Mouse (Mus musculus): Measurements from ENCODE around the gene Letmd1. TPM values are rescaled to one million over a fixed set of nuclear protein-coding genes. Genes with fewer than 3 reads are reported as not detected.
"Not testable (repeated sequence)": the region's sequence is repeated elsewhere in the genome, so short reads cannot be mapped to it uniquely, and the experiment has no call there.

The Letmd1 gene
- polyA plus RNA-seq (2015; fragmentation: Nextera tagmentation; extraction: Ambion mirVana): 31.2 and 32.9 TPM in 2 replicates

DNA sequence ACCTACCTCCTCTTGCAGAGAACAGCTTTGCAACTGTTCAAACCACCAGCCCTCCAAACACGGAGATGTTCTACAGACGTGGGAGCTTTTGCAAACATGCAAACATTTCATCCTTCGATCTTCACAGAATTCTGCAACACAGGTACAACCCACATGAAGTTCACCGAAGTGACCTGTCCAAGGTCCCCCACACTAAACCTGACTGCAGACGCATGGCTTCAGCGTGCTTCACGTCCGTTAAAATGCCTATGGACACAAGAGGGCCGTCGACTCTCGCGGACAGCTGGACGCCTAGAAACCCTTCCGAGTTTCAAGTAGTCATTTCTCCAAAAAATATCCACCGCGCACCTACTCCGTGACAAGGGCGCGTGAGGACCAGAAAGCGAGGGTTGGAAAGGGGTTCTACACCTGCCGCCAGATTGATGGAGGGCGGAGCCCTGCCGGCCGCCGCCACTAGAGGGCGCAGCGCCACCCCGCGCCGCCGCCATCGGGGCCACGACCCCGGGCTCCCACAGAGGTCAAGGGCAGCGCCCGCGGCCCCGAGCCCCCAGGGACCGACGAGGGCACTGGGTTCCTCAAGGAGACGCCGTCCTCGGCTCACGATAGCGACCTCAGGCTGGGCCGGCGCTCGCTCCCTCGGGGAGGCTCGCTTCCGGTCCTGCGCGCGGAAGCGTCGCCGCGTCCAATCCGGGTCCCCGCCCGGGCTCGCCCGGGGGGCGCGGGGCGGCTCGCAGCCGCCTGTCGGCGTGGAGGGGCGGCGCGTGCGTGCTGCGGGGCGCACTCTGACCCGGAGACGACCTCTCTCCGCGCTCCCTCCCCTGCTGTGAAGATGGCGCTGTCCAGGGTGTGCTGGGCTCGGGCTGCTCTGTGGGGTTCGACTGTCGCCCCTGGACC lies at the start of gene Letmd1:
Letmd1 (plus strand) TSS at position 729 of the 894 bp plus-strand sequence.
- H3K9ac ChIP-seq: peak within 1 kb of the TSS; percentile 93
- H3K4me2 ChIP-seq (replicated peaks): peak within 1 kb of the TSS; percentile 87
- H3K27ac ChIP-seq: peak within 1 kb of the TSS; percentile 90
- no peaks in the 10 kb centered on the region for H3K9me3 ChIP-seq
- peaks cover 19% of the 10 kb centered on the region for H3K4me1 ChIP-seq (replicated peaks)
- H3K27me3 ChIP-seq (replicated peaks): no peaks in the 10 kb centered on the region
- 2% methylated on average over 74 of the region's 84 CpGs for WGBS
- peak; percentile 94 for ATAC-seq
- peak within 1 kb of the TSS; percentile 92 for H3K4me3 ChIP-seq (replicated peaks)
- no peaks in the 10 kb centered on the region for H3K36me3 ChIP-seq

- Histone ChIP-seq H3K4me3 (replicated peaks) (no peak overlapping the region), H3K36me3 (no peaks in the 10 kb centered on the region), H3K9ac (no peak overlapping the region), H3K4me1 (replicated peaks) (peaks cover 27% of the 10 kb centered on the region), H3K9me3 (no peaks in the 10 kb centered on the region), H3K27ac (no peak overlapping the region), H3K27me3 (replicated peaks) (no peaks in the 10 kb centered on the region), H3K4me2 (replicated peaks) (peak overlapping the region; percentile 26; the same call in 1 of the 2 replicates)
- 69% methylated on average over 8 of the region's 8 CpGs for WGBS
- no peak for ATAC-seq
These were observed 49.5 kb upstream of the Letmd1 start for GRCm38 (mm10) chr15:100419311-100419710.

DNA sequence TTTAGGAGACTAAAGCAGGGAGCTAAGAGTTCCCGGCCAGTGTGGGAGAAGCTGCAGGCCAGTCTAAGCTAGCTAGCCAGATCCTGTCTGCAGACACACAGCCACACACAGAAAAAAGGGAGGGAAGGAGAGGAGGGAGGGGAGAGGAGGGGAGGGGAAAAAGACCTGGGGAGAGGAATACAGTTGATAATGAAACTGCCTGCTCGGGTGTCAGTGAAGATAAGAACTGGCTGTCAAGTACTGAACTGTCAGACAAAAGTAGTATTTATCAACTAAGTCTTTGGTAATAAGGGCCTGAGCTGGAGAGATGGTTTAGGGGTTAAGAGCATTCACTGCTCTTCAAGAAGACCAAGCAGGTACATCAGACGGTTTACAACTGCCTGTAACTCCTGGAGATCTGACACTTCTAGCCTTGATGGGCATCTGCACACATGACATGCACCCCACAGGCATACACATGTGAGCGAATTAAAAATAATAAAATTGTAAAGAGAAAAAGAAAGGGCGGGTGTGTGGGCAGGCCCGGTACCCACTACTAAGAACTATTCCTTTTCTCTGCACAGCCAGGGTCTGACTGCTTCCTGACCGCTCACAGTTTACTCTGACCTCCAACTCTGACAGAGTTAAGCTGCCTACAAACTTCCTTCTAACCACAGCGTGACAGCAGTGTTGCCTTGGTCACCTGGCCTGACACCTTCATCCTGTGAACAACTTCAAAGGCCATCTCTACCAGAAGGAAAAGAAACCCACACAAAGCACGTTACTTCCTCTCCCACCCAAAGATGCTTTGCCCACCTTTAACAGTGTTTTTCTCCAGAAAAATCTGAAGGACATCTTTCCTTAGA lies 48.7 kb upstream of the Letmd1 start:
- H3K4me1 ChIP-seq (replicated peaks): peaks cover 27% of the 10 kb centered on the region
- H3K36me3 ChIP-seq: no peaks in the 10 kb centered on the region
- H3K9ac ChIP-seq: no peak overlapping the region
- WGBS: 60% methylated on average over 9 of the region's 9 CpGs
- H3K27ac ChIP-seq: no peak overlapping the region
- no peak overlapping the region for H3K4me3 ChIP-seq (replicated peaks)
- no peaks in the 10 kb centered on the region for H3K9me3 ChIP-seq
- H3K4me2 ChIP-seq (replicated peaks): peak overlapping the region; percentile 26; the same call in 1 of the 2 replicates
- no peaks in the 10 kb centered on the region for H3K27me3 ChIP-seq (replicated peaks)
- no peak for ATAC-seq

- peaks cover 27% of the 10 kb centered on the region for H3K4me1 ChIP-seq (replicated peaks)
- no peaks in the 10 kb centered on the region for H3K27me3 ChIP-seq (replicated peaks)
- ATAC-seq: no peak
- no peaks in the 10 kb centered on the region for H3K9me3 ChIP-seq
- H3K36me3 ChIP-seq: no peaks in the 10 kb centered on the region
- H3K9ac ChIP-seq: 0 out of 2 replicates have a peak overlapping the region, but pooled peaks have one; percentile 14
- H3K4me2 ChIP-seq (replicated peaks): peak overlapping the region; percentile 97
- H3K4me3 ChIP-seq (replicated peaks): peak overlapping the region; percentile 84; the same call in 1 of the 2 replicates
- WGBS: 31% methylated on average over 8 of the region's 8 CpGs
- H3K27ac ChIP-seq: peak overlapping the region; percentile 15; the same call in 1 of the 2 replicates
These were observed 47.6 kb upstream of the Letmd1 start for GRCm38 (mm10) chr15:100421059-100421757.

DNA sequence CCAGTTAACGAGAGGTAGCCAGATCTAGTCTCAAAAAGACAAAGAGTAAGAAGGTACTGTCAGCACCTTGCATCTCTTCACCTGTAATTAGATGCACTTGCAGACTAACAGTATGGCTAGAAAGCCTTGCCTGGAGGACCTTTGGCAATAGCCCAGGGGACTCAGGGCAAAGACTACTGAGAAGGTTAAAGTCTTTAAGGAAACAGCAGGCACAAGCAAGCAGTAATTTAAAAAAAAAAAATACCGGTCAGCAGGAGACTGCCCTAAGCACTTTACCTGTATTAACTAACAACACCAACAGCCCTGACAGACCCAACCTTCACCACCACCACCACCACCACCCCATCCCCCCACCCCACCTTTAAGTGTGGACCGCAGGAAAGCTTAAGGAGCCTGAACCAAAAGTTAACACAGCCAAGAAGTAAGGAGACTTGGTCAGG lies 47.0 kb upstream of the Letmd1 start, which contains the start of gene Gm5475:
Gm5475 (plus strand) TSS at position 390 of the 440 bp plus-strand sequence.
- Histone ChIP-seq H3K9ac (peak within 1 kb of the TSS; percentile 85), H3K4me1 (replicated peaks) (peaks cover 27% of the 10 kb centered on the region), H3K4me2 (replicated peaks) (peak within 1 kb of the TSS; percentile 97), H3K27ac (peak within 1 kb of the TSS; percentile 37), H3K4me3 (replicated peaks) (peak within 1 kb of the TSS; percentile 84)
- not testable (repeated sequence) for H3K27me3 ChIP-seq (replicated peaks); ATAC-seq; H3K9me3 ChIP-seq; H3K36me3 ChIP-seq
- 31% methylated on average over 3 of the region's 3 CpGs for WGBS

DNA sequence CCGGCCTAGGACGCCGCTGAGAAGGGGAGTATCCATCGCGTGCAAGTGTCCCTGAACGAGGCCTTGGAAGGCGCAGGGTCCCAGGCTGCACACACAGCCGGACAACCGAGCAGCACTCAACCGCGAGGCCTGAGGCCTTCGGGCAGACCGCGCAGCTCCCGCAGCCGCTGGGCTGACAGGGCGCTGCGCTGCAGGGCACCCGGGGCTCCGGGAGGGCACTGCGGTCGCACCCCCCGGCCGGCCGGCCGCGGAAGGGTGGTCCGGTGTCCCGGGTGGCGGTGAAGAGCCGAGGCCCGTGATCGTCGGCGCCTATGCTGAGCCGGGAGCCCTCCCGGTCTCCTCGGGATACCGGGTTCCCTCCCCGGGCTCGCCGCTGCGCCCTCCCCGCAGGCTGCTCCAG lies 46.3 kb upstream of the Letmd1 start:
- H3K4me1 ChIP-seq (replicated peaks): peaks cover 27% of the 10 kb centered on the region
- peak overlapping the region; percentile 2; the same call in 1 of the 2 replicates for H3K27ac ChIP-seq
- peak overlapping the region; percentile 97 for H3K4me2 ChIP-seq (replicated peaks)
- ATAC-seq: peak; percentile 52
- H3K9me3 ChIP-seq: no peaks in the 10 kb centered on the region
- peak overlapping the region; percentile 84 for H3K4me3 ChIP-seq (replicated peaks)
- H3K36me3 ChIP-seq: no peaks in the 10 kb centered on the region
- no peaks in the 10 kb centered on the region for H3K27me3 ChIP-seq (replicated peaks)
- peak overlapping the region; percentile 85 for H3K9ac ChIP-seq
- WGBS: under 1% methylated on average over 43 of the region's 44 CpGs

GRCm38 (mm10) chr15:100422899-100423860 lies 45.6 kb upstream of the Letmd1 start:
- Histone ChIP-seq H3K4me3 (replicated peaks) (peak overlapping the region; percentile 84), H3K36me3 (no peaks in the 10 kb centered on the region), H3K4me1 (replicated peaks) (peaks cover 27% of the 10 kb centered on the region), H3K27me3 (replicated peaks) (no peaks in the 10 kb centered on the region), H3K4me2 (replicated peaks) (peak overlapping the region; percentile 97), H3K9me3 (no peaks in the 10 kb centered on the region), H3K27ac (peak overlapping the region; percentile 37), H3K9ac (peak overlapping the region; percentile 85)
- ATAC-seq: peak; percentile 97
- under 1% methylated on average over 62 of the region's 65 CpGs for WGBS

DNA sequence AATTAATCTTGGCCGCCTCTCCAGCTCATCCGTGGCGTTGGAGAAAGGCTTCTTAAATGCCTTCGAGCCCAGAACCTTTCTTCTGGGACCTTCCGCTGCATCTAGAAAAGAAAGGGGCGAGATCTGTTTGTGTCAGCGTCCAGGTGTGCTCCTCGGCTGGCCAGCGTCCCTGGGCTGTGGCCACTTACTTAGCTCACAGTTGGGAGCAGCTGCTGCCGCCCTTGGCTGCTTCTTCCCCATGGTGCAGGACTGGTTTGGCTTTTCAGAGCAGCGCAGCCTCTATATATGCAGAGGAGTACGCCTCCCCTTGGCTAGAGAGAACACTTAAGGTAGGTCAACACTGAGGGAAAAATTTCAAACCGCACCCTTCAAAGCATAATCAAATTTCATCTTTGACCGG lies 44.9 kb upstream of the Letmd1 start:
- peak overlapping the region; percentile 97 for H3K4me2 ChIP-seq (replicated peaks)
- H3K36me3 ChIP-seq: no peaks in the 10 kb centered on the region
- WGBS: 3% methylated on average over 14 of the region's 14 CpGs
- peak; percentile 40; the same call in 1 of the 2 replicates for ATAC-seq
- H3K9ac ChIP-seq: peak overlapping the region; percentile 49; the same call in 1 of the 2 replicates
- H3K27ac ChIP-seq: peak overlapping the region; percentile 37; the same call in 1 of the 2 replicates
- peak overlapping the region; percentile 84 for H3K4me3 ChIP-seq (replicated peaks)
- no peaks in the 10 kb centered on the region for H3K9me3 ChIP-seq
- H3K27me3 ChIP-seq (replicated peaks): no peaks in the 10 kb centered on the region
- H3K4me1 ChIP-seq (replicated peaks): peaks cover 27% of the 10 kb centered on the region

- Histone ChIP-seq H3K4me2 (replicated peaks) (peak within 1 kb of the TSS; percentile 97), H3K27ac (peak within 1 kb of the TSS; percentile 37; the same call in 1 of the 2 replicates), H3K27me3 (replicated peaks) (no peaks in the 10 kb centered on the region), H3K9ac (peak within 1 kb of the TSS; percentile 49; the same call in 1 of the 2 replicates), H3K4me3 (replicated peaks) (peak within 1 kb of the TSS; percentile 84), H3K4me1 (replicated peaks) (peaks cover 21% of the 10 kb centered on the region), H3K36me3 (no peaks in the 10 kb centered on the region), H3K9me3 (no peaks in the 10 kb centered on the region)
- WGBS: 21% methylated on average over 17 of the region's 17 CpGs
- ATAC-seq: peak; percentile 38
These were observed 44.3 kb upstream of the Letmd1 start, which contains the start of gene Slc11a2 for GRCm38 (mm10) chr15:100424396-100425122. Slc11a2 (minus strand) TSS chr15:100425072.

GRCm38 (mm10) chr15:100428296-100428905 lies 40.4 kb upstream of the Letmd1 start:
- Histone ChIP-seq H3K9me3 (no peaks in the 10 kb centered on the region), H3K27ac (no peak overlapping the region), H3K36me3 (no peaks in the 10 kb centered on the region), H3K4me2 (replicated peaks) (no peak overlapping the region), H3K27me3 (replicated peaks) (no peaks in the 10 kb centered on the region), H3K4me3 (replicated peaks) (no peak overlapping the region), H3K9ac (no peak overlapping the region), H3K4me1 (replicated peaks) (peaks cover 7% of the 10 kb centered on the region; the same call in 1 of the 2 replicates)
- no peak for ATAC-seq
- WGBS: 64% methylated on average over 13 of the region's 13 CpGs
